Mouse (Mus musculus) gonadal fat pad, adult 2 months (tissue): ENCODE data around the gene Pik3cd. TPM values are rescaled to one million over a fixed set of nuclear protein-coding genes. Genes with fewer than 3 reads are reported as not detected.
"Not testable (repeated sequence)": the region's sequence is repeated elsewhere in the genome, so short reads cannot be mapped to it uniquely, and the experiment has no call there.

ENCODE experiments used
- DNase-seq: peaks from one replicate; pipeline ENCODE4 v3.0.0-alpha.2; 2012; ENCODE audit warnings: low read depth
- polyA plus RNA-seq: library from polyadenylated mRNA; depleted of rRNA; stranded (reverse); fragments of >200 nt; gene quantifications from 2 replicates; pipeline ENCODE4 v1.2.3, GENCODE M21; 2012; rRNA removed

Gene Pik3cd
- polyA plus RNA-seq, result 5.1 and 6.2 TPM in 2 replicates

DNA sequence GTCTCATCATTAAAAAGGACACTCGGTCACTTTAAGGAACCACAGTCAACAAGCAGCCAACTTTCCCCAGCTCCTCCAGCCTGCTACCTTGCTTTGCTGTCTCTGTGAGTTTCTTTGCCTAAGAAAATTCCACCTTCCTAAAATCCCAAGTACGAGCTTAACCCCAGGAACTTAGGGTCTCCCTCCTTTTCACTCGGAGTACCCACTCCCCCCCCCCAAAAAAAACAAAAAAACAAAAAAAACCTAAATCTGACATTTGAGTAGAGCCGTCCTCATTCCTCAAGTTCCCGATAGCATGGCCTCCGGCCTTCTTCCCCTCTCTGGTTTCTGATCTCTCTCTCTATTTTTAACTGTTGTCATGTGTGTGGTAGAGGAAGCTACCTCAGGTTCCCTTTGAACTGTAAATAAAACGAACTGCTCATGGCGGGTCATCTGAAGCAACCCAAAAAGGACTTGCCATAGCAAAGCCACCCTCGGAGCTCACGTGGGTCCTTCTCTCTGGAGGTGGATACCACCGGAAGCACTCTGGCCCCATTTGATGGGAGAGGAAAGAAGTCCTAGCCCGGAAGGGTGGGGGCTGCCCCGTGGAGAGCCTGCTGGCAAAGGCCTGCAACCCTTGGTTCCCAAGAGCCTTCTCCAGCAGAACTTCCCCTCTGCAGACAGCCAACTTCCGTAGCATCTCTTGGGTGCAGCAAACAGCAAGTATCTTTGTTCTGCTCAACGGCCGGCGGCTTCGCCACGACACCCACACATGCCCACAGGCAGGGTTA, at the start of gene Pik3cd:
TSS of gene Pik3cd (minus strand) at position 362 of the 770 bp plus-strand sequence.
- no peak for DNase-seq

DNA sequence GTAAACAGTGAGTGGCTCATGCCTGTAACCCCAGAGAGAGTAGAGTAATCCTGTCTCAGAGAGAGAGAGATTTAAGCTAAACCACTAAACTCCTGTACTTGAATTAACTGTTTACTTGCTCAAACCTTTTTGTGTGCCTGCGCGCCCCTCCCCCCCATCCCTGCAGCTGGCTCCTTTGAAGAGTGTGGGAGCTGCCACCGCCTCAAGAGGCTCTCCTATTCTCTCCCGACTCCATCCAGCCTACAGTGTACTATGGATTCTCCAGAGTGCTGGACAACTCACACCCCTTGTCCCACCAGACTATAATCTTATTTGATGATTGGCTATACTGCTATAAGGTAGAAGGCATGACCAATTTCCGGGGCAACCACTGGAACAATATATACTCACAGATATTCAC, 48.3 kb upstream of the Pik3cd start:
- DNase-seq, result no peak

DNA sequence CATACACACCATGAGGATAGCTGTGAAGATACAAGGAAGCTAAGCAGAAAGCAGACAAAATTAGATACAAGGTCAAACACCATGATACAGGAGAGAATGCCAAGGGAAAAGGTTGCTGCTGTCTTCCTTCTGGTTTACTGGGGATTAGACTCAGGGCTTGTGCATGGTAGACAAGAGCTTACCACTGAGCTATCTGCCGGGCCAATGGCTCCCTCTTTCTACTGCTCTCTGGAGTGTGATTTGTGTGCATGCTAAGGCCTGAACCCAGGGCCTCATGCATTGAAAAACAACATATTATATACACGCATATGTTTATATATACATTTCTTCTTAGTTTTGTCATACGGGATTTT, 47.3 kb upstream of the Pik3cd start:
- DNase-seq, result not testable (repeated sequence)

DNA sequence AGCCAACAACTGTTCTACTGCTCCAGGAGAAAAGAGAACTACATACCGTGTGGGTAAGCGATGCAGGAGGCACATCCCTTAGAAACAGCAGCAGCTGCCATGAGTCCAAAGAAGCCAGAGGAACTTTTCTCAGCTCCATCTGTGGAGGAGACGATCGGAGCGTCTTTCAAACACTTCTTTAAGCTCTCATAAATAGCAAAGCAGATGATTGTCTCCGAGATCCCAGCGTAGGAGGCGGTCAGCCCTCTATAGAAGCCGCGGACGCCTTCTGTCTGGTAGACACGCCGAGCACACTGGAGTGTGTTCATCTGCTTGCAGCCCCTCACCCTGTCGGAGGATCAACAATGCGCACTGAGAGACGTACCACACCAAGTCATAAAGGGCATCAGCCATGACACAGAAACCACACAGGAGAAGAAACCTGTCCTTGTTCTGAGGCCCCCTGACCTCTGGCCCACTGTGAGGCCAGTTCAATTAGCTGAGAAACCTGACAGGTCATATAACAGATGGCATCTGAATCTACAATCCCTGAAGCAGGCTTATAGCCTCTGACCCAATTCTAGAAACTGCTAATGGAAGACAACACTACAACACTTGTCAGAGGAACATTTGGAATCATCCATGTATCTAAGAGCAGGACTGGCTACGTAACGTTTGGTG, 46.8 kb upstream of the Pik3cd start:
- DNase-seq, result no peak

DNA sequence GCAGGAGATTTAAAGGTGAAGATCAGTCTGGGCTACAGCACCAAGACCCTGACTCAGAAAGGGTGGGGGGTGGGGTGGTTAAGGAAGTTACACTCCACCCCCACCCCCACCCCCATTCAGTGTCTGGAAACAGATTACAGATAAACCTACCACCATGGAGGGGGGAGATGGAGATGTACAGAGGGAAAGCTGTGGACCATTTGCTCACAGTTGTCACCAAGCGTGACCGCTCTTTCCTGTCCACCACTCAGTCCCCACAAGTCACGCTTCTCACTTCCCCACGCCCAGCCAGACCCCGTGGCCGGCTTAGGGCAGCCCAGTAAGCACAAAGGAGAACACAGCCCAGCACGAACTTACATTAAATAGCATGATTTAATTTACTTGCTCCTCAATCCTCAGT, 41.7 kb upstream of the Pik3cd start:
- DNase-seq, result no peak

DNA sequence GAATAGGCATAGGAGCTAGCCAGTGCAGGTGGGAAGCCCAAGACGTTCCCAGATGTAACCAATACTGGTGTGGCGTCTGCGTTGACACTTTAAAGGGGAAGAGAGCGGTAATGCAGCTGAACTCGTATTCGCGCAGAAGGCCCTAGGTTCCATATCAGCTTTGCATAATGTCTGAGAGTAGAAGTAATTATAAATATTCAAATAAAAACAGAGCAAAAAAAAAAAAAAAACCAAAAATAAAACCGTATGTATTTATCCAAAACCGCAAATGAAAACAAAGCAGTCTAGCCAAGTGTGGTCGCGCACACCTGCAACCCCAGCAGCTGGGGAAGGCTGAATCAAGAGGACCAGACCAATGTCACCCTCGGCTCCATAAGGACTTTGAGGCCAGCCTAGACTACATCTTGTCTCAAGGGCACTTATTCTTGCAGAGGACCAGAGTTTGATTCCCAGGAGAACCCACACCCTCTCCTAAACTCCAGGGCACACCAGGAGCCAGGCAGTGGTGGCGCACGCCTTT, 39.7 kb upstream of the Pik3cd start:
- DNase-seq, result no peak

DNA sequence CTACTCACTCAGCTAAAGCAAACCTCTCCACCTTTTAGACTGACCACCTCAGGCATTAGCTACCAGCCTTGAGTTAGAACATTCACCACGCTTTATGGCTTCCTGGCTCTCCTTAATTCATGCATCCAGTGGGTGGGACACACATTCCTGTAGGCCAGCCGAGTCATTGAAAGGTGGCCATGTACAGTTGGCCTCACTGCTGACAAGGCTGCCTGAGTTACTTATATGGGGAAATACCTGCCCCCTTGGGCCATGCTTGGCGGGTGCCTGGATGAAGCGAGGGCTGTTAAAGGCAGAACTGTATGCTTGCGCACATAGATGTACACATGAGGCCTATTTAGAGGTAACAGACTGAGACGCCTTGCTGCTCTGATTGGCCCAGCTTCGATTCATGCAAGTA, 37.9 kb upstream of the Pik3cd start:
- no peak for DNase-seq

DNA sequence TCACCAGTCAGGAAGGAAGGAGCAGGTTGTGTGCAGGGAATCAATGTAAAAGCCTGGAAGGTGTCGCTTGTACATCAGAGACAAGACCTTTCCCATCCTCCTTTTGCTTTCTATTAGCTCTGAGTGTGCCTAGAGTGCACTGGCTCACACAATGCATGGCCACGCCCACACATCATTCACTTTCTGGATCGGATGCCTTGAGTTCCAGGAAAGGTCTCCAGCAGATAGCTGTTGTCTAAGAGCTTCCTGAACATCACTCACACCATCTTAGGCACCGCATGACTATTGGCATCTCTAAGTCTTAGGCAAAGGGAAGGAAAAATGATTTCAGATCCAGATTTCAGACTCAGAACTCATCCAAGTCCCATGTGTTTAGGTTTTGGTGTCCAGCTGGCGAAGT, 37.1 kb upstream of the Pik3cd start:
- no peak for DNase-seq

DNA sequence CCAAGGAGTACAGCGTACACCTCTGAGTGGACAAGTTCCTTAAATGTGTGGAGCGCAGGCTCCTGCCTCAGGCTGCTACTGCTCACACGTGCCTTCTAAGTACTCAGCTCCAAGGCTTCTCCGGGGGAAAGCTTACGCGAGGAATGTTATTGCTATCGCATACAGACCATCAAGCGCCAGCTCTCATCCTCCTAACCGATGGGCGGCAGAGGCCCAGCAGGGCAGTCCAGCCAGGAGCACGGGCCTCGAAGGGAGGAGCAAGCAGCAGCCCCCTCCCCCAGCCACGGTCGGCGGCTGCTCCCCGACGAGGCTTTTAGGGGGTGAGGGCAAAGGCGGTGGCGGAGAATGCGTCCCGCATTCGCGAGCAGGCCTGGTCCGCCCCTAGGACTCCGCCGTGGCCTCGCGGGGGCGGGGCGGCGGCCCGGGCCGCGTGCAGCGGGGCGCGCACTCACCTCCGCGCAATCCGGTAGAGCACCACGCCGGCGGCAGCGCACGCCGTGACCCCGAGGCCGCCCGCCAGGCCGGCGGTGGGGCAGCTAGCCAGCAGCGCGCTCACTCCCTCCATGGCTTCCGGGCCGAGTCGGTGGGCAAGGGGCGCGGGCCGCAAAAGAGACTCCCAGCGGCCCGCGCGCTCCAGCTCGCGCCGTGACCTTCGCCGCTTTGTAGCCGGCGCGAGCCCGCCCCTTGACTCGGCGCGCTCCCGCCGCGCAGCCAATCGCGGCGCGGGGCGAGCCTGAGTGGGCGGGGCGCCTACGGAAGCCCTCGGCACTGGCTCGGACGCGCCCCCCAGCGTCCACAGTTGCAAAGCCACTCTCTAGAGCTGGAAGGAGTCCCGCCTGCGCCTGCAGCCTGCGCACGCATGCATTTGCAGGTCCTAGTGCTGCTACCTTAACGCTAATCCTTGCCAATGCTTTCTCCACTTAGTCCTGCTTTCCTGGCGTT, 35.3 kb upstream of the Pik3cd start, which contains the start of gene Tmem201:
TSS of gene Tmem201 (minus strand) at position 662 of the 942 bp plus-strand sequence.
- peak; percentile 38 for DNase-seq

DNA sequence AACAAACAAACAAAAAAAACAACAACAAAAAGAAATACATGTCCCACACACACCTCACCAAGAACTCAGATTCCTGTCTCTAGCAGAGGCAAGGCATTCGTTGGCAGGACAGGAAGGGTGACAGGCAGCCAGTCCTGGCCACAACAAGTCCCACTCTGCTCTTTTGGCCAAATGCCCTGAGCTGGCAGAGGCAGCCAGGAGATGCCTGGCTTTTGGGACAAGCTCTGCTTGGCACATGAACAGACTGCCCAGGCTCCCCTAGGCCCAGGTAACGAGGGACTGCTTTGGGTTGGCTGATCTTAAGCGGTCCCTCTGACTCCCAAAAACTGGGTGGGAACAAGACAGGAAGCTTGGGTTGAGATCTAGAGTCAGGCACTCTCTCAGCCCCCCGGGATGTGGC, 34.2 kb upstream of the Pik3cd start:
- DNase-seq, result peak; percentile 68

DNA sequence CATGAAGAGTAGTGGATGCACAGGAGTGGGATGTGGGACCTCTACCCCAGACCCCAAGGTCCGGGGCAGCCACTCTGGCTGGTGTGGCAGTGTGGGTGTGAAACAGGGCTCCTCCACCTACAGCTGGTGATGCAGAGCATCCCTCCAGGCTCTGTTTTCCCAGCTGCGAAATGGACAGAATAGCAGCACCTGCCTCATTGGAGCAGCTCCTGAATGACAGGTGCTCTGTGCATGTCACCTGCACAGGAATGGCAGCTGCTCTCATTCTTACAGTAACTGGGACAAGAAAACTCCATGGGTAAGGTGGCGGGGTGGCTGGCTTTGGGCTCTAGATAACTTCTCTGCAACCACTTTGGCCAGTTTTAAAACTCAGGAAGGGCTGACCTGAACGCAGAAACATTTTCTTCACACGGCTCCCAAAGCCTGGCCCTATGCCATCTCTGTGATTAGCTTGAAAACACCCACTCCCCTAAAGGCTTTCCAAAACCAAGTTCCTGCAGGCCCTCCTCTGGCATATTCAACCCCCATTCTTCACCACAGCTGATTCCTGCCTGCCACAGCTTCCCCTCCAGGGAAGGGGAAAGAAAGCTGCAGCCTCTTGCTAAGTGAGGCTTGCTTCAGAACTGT, 33.4 kb upstream of the Pik3cd start:
- DNase-seq, result no peak

DNA sequence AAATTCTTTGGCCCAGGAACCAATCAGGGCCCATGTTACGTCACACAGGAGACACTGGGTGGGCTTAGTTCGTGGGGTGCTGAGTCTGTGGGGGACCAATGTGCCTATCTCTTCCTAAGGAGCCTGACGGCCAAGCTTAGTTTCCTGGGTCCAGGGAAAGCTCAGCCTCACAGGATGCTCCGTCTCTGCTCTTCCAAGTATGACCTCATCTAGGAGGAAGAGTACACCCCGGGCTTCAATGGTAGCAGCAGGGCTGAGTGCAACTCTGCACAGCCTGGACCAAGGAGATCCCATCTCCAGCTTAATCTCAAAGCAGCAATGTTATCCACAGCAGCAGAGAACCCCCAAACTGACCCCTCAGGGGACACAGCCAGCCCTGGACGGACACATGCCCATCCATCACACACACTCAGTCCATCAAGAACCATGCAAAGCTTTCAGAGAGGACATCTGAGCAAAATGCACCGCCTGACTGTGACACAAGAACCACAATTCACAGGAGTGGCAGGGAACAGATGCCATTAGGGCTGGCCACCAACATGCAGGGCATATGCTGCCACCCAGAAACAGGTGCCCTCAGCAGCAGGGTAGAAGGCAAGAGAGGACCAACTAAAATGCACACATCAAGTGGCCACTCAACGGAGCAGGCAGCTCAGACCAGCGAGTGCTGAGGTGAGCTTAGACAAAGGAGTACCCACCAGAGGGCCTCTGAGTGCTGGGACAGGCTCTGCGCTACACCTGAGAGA, 32.5 kb upstream of the Pik3cd start:
- no peak for DNase-seq

DNA sequence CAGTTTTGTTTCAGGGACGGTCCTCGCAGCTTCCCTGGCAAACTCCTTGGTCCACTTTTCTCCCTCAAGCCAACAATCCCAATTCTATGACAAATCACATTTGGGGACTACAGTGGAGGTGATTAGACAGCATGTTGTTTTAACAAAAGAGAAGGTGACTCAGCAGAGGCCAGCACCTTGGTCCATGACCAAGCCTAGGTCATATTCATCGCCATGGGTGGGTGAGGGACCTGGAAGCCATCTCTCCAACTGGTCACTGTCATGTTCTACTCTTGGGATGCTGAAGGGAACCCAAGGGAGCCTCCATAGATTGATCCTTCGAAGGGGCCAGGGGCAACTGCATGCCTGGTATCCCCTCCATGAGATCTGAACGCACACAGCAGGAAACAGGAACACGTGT, 31.9 kb upstream of the Pik3cd start:
- no peak for DNase-seq

DNA sequence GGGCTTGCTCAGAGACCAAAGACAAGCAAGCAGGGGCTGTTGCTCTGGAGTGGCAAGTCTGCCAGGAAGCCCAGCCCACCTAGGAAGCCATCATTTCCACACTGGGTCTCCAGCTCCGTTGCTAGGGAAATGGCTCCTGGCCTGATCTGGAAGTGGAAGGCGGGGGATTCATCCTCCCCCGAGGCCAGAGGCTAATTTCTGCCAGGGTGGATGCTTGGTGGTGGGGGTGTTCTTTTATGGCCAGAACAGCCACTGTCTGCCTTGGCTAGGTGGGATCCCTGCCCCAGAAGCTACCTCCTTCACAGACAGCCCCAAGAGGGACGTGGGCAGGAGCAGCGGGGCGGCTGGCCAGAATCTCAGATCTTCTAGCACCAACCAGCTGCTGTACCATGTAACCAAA, 31.4 kb upstream of the Pik3cd start:
- DNase-seq, result no peak

DNA sequence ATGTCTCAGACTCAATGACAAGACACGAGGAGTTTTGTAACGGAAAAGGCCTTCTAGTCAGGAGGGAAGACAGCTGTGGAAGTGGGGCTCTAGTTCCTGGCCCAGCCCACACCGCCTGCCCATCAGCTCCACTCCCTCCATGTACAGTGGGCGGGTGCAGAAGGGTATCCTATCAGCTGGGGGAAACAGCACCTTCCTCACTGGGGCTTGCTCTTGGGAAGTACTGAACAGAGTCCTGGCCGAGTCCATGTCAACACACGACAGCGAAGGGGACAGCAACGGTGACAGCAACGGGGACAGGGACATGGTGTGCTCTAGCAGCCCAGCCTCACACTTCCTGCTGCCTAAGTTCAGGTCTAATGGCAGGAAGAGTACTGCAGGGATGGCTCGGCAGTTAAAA, 30.4 kb upstream of the Pik3cd start:
- no peak for DNase-seq

DNA sequence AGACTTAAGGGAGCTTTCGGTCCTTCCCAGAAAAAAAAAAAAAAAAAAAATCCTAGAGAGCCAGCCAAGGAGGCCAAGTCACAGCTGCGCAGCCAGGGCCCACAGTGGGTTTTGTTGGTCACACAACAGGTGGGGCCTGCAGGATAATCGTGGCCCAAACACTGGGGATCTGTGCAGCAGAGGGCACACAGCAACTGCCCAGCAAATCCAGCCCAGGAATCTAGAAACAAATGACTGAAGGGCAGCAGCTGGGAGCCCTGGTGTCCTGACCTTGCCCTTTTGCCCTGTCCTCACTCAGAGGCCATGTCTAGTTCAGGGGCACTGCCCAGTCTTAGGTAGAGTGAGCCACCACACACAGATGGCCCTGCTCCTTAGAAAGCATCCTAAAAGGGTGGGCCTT, 29.9 kb upstream of the Pik3cd start:
- no peak for DNase-seq

DNA sequence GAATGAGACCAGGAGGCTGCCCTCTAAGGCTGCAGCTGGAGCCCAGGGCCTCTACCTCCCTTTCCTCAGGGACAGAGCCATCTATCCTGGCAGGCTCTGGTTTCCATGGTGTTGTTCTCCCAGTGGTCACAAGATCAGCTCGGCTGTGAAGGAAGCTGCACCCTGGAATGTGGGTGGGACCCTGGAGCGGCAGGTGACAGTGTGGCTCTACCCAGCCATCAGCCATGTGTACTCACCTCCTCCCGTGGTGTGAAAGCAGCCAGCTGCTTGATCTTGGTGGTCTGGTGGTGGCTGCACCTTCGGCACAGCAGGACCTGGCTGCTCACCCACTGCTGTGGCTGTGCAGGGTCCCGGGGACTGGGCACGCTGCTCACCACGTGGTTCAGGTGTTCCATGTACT, 28.5 kb upstream of the Pik3cd start:
- no peak for DNase-seq

DNA sequence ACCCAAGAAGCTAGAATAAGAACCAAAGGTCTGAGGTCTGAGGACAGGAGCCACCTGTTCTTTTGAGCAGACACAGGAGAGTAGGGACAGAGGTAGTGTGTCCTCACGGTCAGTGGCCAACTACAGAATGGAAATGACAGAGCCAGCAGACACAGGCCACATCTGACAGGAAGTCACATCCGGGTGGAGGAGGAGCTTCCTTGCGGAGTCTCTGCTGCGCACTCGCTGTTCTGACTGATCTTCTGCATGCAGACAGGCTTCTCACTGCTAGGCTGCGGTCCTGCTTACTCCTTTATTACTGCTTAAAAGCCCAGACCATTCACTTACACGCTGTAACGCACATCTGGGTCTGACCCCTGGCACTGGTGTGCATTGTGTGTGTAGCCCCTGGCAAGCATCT, 26.4 kb upstream of the Pik3cd start:
- no peak for DNase-seq

DNA sequence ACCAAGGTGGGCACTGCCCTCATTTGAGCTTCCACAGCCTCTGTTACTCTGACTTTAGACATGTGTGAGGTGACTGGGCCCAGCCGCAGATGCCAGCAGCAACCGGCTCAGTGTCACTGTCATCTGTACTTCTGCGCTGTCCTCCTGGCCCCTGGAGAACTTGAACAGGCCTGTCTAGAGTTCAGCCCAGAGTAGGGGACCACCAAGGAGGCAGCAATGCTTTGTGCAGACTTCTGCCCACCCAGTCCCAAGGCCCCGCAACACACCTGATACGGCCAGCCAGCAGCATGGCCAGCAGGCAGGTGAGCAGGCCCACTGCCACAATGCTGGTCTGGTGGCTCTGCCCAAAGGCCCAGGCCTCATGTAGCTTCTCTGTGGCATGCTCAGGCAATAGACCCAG, 25.3 kb upstream of the Pik3cd start:
- DNase-seq, result no peak

DNA sequence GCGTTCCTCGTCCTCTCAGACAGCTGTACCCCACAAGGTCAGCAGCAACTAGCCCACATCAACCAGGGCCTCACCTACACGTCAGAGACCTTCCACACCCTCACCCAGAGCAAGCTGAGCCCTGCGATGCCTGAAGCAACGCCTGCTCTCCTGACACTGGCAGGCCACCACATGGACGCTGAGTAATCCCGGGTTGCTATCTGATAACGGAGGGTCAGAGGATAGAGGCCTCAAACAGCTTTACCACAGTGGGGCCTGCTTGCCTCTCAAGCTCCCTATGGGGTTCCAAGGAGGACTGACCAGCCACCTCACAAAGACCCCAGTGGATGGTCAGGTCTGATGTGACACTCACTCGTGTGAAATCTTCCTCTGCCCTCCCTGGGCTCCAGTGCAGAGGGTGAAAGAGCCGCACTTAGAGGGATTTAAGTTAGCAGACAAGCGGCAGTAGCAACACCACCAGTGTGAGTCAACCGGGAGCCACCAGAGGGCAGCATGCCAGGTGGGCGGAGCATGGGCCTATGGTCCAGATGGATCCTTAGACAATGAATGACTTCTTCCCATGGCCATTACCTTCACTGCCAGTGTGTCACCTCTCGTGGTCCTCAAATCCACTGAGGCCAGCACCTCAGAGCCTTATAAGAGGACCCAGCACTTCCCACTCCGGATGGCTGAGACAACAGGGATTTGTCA, 23.4 kb upstream of the Pik3cd start:
- no peak for DNase-seq
